Mouse (Mus musculus) left cerebral cortex, postnatal 4 days (tissue): ENCODE data around the gene Coq10a. TPM values are rescaled to one million over a fixed set of nuclear protein-coding genes. Genes with fewer than 3 reads are reported as not detected.
A peak's percentile ranks its signal among the peaks of the same experiment; 100 is the strongest.

Source experiments
- microRNA-seq: library from miRNA; unstranded; fragments of <30 nt; microRNA quantifications from one replicate; pipeline ENCODE4 v1.2.0, GENCODE M21; 2022
- total RNA-seq, 2 experiments: library from RNA; stranded (reverse); gene quantifications; 2 replicates each; pipeline ENCODE4 v1.2.3; 2021

Coq10a gene
- total RNA-seq, 2 experiments from 2014 or later: 57.7 to 58.1 TPM

Small RNA genes within 50 kb of the gene (microRNA-seq; reads per million reads assigned to microRNA genes)
- gene Gm25361: not detected
- gene Gm26308: not detected
- 1.2 reads per million for gene Mir6914
- gene Mir6915: 8.1 reads per million, percentile 21 among the genes with 10 or more reads in this experiment

Other genes starting within 250 kb of the Coq10a start
- gene Rbms2, start 188.7 kb downstream of the Coq10a start, total RNA-seq: 10 to 100 TPM; 12.7 to 13.0 TPM
- 1 to 10 TPM; 5.9 to 7.9 TPM for gene Gls2, start 174.5 kb downstream of the Coq10a start, total RNA-seq
- 10 to 100 TPM; 14.5 to 16.3 TPM for gene Spryd4, start 157.2 kb downstream of the Coq10a start, total RNA-seq
- not detected for gene Mip, start 143.2 kb downstream of the Coq10a start, total RNA-seq
- 10 to 100 TPM; 11.1 to 14.7 TPM for gene Timeless, start 136.9 kb downstream of the Coq10a start, total RNA-seq
- not detected for gene Apon, start 114.9 kb downstream of the Coq10a start, total RNA-seq
- gene Apof, start 100.3 kb downstream of the Coq10a start, total RNA-seq: not detected
- gene Stat2, start 98.4 kb downstream of the Coq10a start, total RNA-seq: 10 to 100 TPM; 32.1 to 38.1 TPM
- not detected for gene Il23a, start 70.2 kb downstream of the Coq10a start, total RNA-seq
- gene Pan2, start 65.7 kb downstream of the Coq10a start, total RNA-seq: 10 to 100 TPM; 19.9 to 22.4 TPM
- gene Cnpy2, start 46.5 kb downstream of the Coq10a start, total RNA-seq: 10 to 100 TPM; 81.0 to 86.0 TPM
- gene Cs, start 31.3 kb downstream of the Coq10a start, total RNA-seq: 100 to 1,000 TPM; 236 to 250 TPM
- 10 to 100 TPM; 84.9 to 85.5 TPM for gene Ankrd52, start 8.1 kb upstream of the Coq10a start, total RNA-seq
- gene Slc39a5, start 32.2 kb upstream of the Coq10a start, total RNA-seq: under 1 TPM; 0.40 to 0.42 TPM
- gene Nabp2, start 42.5 kb upstream of the Coq10a start, total RNA-seq: 10 to 100 TPM; 95.1 to 99.1 TPM
- gene Rnf41, start 42.7 kb upstream of the Coq10a start, total RNA-seq: 10 to 100 TPM; 92.0 to 94.7 TPM
- 100 to 1,000 TPM; 295 to 311 TPM for gene Smarcc2, start 90.3 kb upstream of the Coq10a start, total RNA-seq
- gene Myl6, start 125.1 kb upstream of the Coq10a start, total RNA-seq: 100 to 1,000 TPM; 499 to 509 TPM
- gene Myl6b, start 129.7 kb upstream of the Coq10a start, total RNA-seq: 10 to 100 TPM; 61.7 to 65.2 TPM
- gene Esyt1, start 156.9 kb upstream of the Coq10a start, total RNA-seq: 10 to 100 TPM; 13.7 to 16.3 TPM
- 10 to 100 TPM; 14.0 to 15.2 TPM for gene Zc3h10, start 178.8 kb upstream of the Coq10a start, total RNA-seq
- gene Rpl41, start 180.3 kb upstream of the Coq10a start, total RNA-seq: 1,000 to 10,000 TPM; 2,825 to 2,926 TPM
- 100 to 1,000 TPM; 111 TPM for gene Pa2g4, start 197.0 kb upstream of the Coq10a start, total RNA-seq
- gene Erbb3, start 220.7 kb upstream of the Coq10a start, total RNA-seq: under 1 TPM; 0.62 to 0.66 TPM